Mouse (Mus musculus): ENCODE measurements around the gene Fbxl19.

DNA sequence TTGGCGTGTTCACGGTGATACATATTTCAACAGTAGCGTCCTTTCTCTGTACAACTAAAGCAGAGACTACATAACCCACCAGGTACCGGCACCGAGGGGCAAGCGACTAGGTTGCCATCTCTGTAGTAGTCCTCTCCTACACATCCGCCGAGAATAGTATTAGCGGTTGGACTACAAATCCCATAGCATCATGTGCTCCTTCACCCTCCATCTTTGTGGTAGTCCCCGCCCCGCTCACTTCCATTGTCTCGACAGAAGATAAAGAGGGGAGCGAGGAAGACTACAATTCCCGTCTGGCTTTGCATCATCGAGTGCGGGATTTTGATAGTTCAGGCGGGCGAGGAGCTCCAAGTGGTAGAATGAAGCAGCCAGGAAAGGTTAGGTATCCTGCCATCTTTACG lies 908 bp downstream of the Fbxl19 start:
- no peak for TF ChIP-seq CTCF (IDR thresholded peaks at IDR 0.05; ENCODE audit: insufficient read depth, low read depth, low read length)
- no peak for TF ChIP-seq POLR2A (IDR thresholded peaks at IDR 0.05; ENCODE audit: insufficient read depth, low read depth, low read length)

Measured in olfactory bulb, adult 2 months (tissue).